Mouse (Mus musculus) liver, postnatal 0 days (tissue): ENCODE results near the gene Nsd1. TPM values are rescaled to one million over a fixed set of nuclear protein-coding genes. Genes with fewer than 3 reads are reported as not detected.
"Not testable (repeated sequence)": the region's sequence is repeated elsewhere in the genome, so short reads cannot be mapped to it uniquely, and the experiment has no call there.

Source experiments
- ATAC-seq: fragments of 200-750 bp; cut with Nextera tagmentation; 2 replicates; pipeline ENCODE4 v1.8.0; 2017; ENCODE audit warnings: mild to moderate bottlenecking, moderate library complexity
- DNase-seq: peaks from one replicate; pipeline ENCODE4 v3.0.0-alpha.2; 2016
- H3K27ac ChIP-seq: fragments of 300-500 bp; sonication (generic); 2 replicates; pipeline ENCODE4 v1.5.1; 2014; ENCODE audit warnings: antibody characterized with exemption, moderate library complexity, mild to moderate bottlenecking, low read depth
- H3K27me3 ChIP-seq: fragments of 300-500 bp; sonication (generic); 2 replicates; pipeline ENCODE4 v1.6.1; 2014; ENCODE audit warnings: low read length, control low read depth, mixed read lengths; ENCODE audit not compliant: insufficient read depth
- H3K36me3 ChIP-seq: fragments of 300-500 bp; sonication (generic); replicated peaks from 2 replicates; pipeline ENCODE4 v1.6.1; 2014; ENCODE audit warnings: mild to moderate bottlenecking, control low read depth, low read length, moderate library complexity, mixed read lengths; ENCODE audit not compliant: insufficient read depth
- H3K4me1 ChIP-seq: fragments of 300-500 bp; sonication (generic); 2 replicates; pipeline ENCODE4 v1.6.1; 2014; ENCODE audit warnings: antibody characterized with exemption, mild to moderate bottlenecking, control low read depth; ENCODE audit not compliant: insufficient read depth
- H3K4me2 ChIP-seq: fragments of 300-500 bp; sonication (generic); 2 replicates; pipeline ENCODE4 v1.6.1; 2014; ENCODE audit warnings: low read depth, mild to moderate bottlenecking, low read length, moderate library complexity, mixed read lengths
- H3K4me3 ChIP-seq: fragments of 300-500 bp; sonication (generic); 2 replicates; pipeline ENCODE4 v1.5.1; 2014; ENCODE audit warnings: low read depth, low read length
- H3K9ac ChIP-seq: fragments of 300-500 bp; sonication (generic); replicated peaks from 2 replicates; pipeline ENCODE4 v1.6.1; 2014; ENCODE audit warnings: mild to moderate bottlenecking, moderate library complexity
- H3K9me3 ChIP-seq: fragments of 300-500 bp; sonication (generic); 2 replicates; pipeline ENCODE4 v1.6.1; 2016; ENCODE audit warnings: mild to moderate bottlenecking, control low read depth, low read length, mixed read lengths
- CTCF ChIP-seq: sonication (generic); IDR thresholded peaks from 2 replicates; pipeline ENCODE4 v1.5.1; 2016; ENCODE audit warnings: antibody characterized with exemption, low read depth
- EP300 ChIP-seq: IDR thresholded peaks from 2 replicates; pipeline ENCODE4 v1.6.1; 2016; ENCODE audit warnings: antibody characterized with exemption, low read depth, mild to moderate bottlenecking
- WGBS: fragments of 180-500 bp; shearing (Covaris S2); extraction: QIAGEN DNeasy Blood & Tissue Kit; methylation state at CpG from one replicate; pipeline ENCODE4 v1.1.7; 2014; ENCODE audit not compliant: insufficient replicate concordance; 5-methylcytosine and 5-hydroxymethylcytosine counted together
- polyA plus RNA-seq: library from polyadenylated mRNA; unstranded; fragments of >200 nt; fragmentation: Nextera tagmentation; extraction: Ambion mirVana; gene quantifications from 2 replicates; pipeline ENCODE4 v1.2.1, GENCODE M21; 2015

Gene Nsd1
- polyA plus RNA-seq, 1 experiment from 2014 or later, result 20.6 TPM

- WGBS, result 70% methylated on average over 4 of the region's 4 CpGs
- no peak for DNase-seq
- ATAC-seq, result no peak
Measured at GRCm38 (mm10) chr13:55177903-55178496, 31.6 kb upstream of the Nsd1 start.

GRCm38 (mm10) chr13:55178556-55178955 is 31.0 kb upstream of the Nsd1 start:
- TF ChIP-seq EP300, result no peak
- peak; percentile 92 for TF ChIP-seq CTCF
- Histone ChIP-seq H3K4me3 (no peak overlapping the region), H3K27ac (no peak overlapping the region), H3K9me3 (no peaks in the 10 kb centered on the region), H3K36me3 (no peaks in the 10 kb centered on the region), H3K4me2 (no peak overlapping the region), H3K27me3 (no peaks in the 10 kb centered on the region), H3K4me1 (peaks cover 10% of the 10 kb centered on the region), H3K9ac (no peak overlapping the region)
- DNase-seq (peak; percentile 80), ATAC-seq (peak; percentile 26; the same call in 1 of the 2 replicates)
- WGBS, result 45% methylated on average over 2 of the region's 2 CpGs

More at GRCm38 (mm10) chr13:55177903-55178496, 31.6 kb upstream of the Nsd1 start:
- H3K9me3 ChIP-seq, result no peaks in the 10 kb centered on the region
- no peak overlapping the region for H3K9ac ChIP-seq
- peaks cover 10% of the 10 kb centered on the region for H3K4me1 ChIP-seq
- H3K4me3 ChIP-seq, result no peak overlapping the region
- no peaks in the 10 kb centered on the region for H3K27me3 ChIP-seq
- H3K27ac ChIP-seq, result no peak overlapping the region
- H3K36me3 ChIP-seq, result no peaks in the 10 kb centered on the region
- H3K4me2 ChIP-seq, result no peak overlapping the region
- TF ChIP-seq CTCF, result peak; percentile 39
- TF ChIP-seq EP300, result no peak

- ATAC-seq (no peak), DNase-seq (no peak)
- 83% methylated on average over 3 of the region's 3 CpGs for WGBS
- Histone ChIP-seq H3K9me3 (no peaks in the 10 kb centered on the region), H3K36me3 (no peaks in the 10 kb centered on the region), H3K9ac (no peak overlapping the region), H3K4me2 (no peak overlapping the region), H3K4me3 (no peak overlapping the region), H3K27ac (no peak overlapping the region), H3K4me1 (peaks cover 10% of the 10 kb centered on the region), H3K27me3 (no peaks in the 10 kb centered on the region)
- no peak for TF ChIP-seq CTCF
- no peak for TF ChIP-seq EP300
Measured at GRCm38 (mm10) chr13:55179591-55179990, 30.0 kb upstream of the Nsd1 start.

GRCm38 (mm10) chr13:55181786-55182172 is 27.8 kb upstream of the Nsd1 start:
- 53% methylated on average over 2 of the region's 2 CpGs for WGBS
- no peaks in the 10 kb centered on the region for H3K27me3 ChIP-seq
- peak overlapping the region; percentile 37; the same call in 1 of the 2 replicates for H3K4me3 ChIP-seq
- no peaks in the 10 kb centered on the region for H3K36me3 ChIP-seq
- ATAC-seq, result no peak
- H3K4me2 ChIP-seq, result peak overlapping the region; percentile 68
- H3K9ac ChIP-seq, result peak overlapping the region; percentile 54; the same call in 1 of the 2 replicates
- DNase-seq, result no peak
- no peaks in the 10 kb centered on the region for H3K9me3 ChIP-seq
- peak overlapping the region; percentile 81 for H3K27ac ChIP-seq
- peaks cover 10% of the 10 kb centered on the region for H3K4me1 ChIP-seq
- no peak for TF ChIP-seq EP300
- TF ChIP-seq CTCF, result no peak

- WGBS, result 9% methylated on average over 23 of the region's 23 CpGs
- Histone ChIP-seq H3K36me3 (no peaks in the 10 kb centered on the region), H3K9ac (peak overlapping the region; percentile 54), H3K27me3 (no peaks in the 10 kb centered on the region), H3K4me2 (peak overlapping the region; percentile 68), H3K4me1 (peaks cover 10% of the 10 kb centered on the region), H3K27ac (peak overlapping the region; percentile 81), H3K4me3 (peak overlapping the region; percentile 37), H3K9me3 (no peaks in the 10 kb centered on the region)
- peak; percentile 69 for DNase-seq
- ATAC-seq, result peak; percentile 89
- no peak for TF ChIP-seq EP300
- TF ChIP-seq CTCF, result peak; percentile 84
Measured at GRCm38 (mm10) chr13:55182173-55182894, 27.2 kb upstream of the Nsd1 start.

GRCm38 (mm10) chr13:55183382-55183781 is 26.2 kb upstream of the Nsd1 start:
- Histone ChIP-seq H3K27me3 (no peaks in the 10 kb centered on the region), H3K9ac (peak overlapping the region; percentile 18; the same call in 1 of the 2 replicates), H3K4me3 (no peak overlapping the region), H3K4me2 (no peak overlapping the region), H3K27ac (0 out of 2 replicates have a peak overlapping the region, but pooled peaks have one; percentile 4), H3K9me3 (no peaks in the 10 kb centered on the region), H3K4me1 (peaks cover 10% of the 10 kb centered on the region), H3K36me3 (no peaks in the 10 kb centered on the region)
- TF ChIP-seq EP300 (no peak), CTCF (no peak)
- DNase-seq (no peak), ATAC-seq (peak; percentile 12; the same call in 1 of the 2 replicates)
- 76% methylated on average over 6 of the region's 6 CpGs for WGBS

GRCm38 (mm10) chr13:55187062-55187461 is 22.5 kb upstream of the Nsd1 start:
- not testable (repeated sequence) for H3K27ac ChIP-seq, H3K4me3 ChIP-seq, DNase-seq, H3K9ac ChIP-seq, H3K27me3 ChIP-seq, H3K9me3 ChIP-seq, H3K36me3 ChIP-seq, ATAC-seq, H3K4me2 ChIP-seq
- 20% methylated on average over 3 of the region's 9 CpGs for WGBS
- peaks cover 23% of the 10 kb centered on the region for H3K4me1 ChIP-seq
